Mouse (Mus musculus) ovary, postnatal 14 days (tissue): ENCODE measurements around the gene Gm42791.
A peak's percentile ranks its signal among the peaks of the same experiment; 100 is the strongest.

Source experiments
- DNase-seq: peaks from one replicate; pipeline ENCODE4 v3.0.0; 2022; ENCODE audit warnings: low spot score

Gene Gm42791

DNA sequence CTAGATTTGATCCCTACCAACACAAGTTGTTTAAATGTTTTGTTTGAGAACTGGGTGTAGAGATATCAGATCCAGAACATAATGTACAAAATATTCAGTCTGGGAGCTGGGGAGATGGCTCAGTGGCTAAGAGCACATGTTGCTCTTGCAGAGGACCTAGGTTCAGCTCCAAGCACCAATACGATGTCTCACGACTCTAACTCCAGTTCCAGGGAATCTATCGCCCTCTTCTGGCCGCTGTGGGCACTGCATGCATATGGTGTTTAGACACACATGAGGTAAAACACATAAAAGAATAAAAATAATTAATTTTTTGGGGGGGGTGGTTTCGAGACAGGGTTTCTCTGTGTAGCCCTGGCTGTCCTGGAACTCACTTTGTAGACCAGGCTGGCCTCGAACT lies 42.5 kb downstream of the Gm42791 start:
- no peak for DNase-seq

DNA sequence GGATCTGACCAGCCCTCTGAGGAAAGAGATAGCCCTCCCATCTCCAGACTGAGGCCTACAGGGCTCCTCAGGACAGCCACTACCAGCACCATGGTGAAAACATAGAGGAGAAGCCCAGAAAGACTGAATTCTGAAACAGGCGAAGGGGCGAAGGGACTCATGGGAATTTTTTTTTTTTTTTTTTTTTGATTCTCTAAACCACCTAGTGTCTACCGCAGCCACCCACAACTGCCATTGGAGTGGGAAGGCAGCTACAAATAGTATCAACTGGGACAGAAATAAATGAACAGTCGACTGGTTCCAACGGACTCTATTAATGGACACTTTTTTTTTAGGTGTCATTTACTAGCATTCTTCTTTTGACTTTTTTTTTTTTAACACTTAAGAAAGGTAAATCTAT lies 43.6 kb downstream of the Gm42791 start:
- DNase-seq = no peak

DNA sequence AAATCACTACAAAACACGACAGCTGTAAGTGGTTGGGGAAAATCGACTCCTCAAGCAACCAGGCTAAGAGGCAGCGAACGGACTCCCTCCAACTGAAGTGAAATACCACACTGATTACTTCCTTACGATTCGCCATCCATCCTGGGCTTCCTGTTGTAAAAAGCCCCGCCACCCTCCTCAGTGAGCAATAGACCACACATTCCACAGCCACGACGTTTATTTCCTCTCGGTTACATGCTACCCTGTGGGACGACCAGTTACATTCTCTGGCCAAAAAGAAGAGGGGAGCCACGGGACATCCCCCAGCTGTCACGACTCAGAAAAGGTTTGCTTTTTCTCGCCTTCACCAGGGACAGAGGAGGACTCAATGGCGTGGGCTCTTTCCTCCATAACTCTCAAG lies 44.9 kb downstream of the Gm42791 start:
- DNase-seq = no peak

DNA sequence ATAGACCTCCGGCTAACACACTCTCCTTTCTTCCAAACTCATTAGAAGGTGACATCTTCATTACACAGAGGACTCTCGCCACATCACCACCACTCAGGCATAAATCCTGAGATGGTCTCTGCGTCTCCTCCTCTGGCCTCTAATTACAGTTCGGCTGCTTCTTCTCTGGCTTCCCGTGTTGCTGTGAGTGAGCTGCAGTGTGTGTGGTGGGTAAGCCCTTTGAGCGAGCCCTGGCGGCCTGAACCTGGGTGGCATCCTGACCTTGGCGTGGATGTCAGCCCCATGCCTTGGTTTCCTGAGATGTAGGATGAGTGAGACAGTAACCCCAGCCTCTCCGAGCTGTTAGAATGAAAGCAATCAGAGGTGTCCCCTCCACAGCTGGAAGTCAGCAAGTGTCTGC lies 46.4 kb downstream of the Gm42791 start:
- DNase-seq = no peak

DNA sequence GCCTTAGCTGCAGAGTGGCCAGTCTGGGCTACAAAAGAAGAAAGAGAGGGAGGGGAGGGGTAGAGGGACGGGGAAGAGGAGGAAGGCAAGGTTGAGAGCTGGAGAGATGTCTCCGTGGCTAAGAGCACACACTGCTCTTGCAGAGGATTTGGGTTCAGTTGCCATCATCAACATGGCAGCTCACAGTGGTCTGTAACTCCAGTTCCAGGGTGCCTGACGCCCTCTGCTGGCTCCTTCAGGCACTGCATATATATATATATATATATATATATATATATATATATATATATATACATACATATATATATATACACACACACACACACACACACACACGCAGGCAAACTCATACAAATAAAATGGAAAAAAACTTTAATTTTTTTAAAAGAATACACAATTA lies 47.5 kb downstream of the Gm42791 start:
- DNase-seq = no peak

DNA sequence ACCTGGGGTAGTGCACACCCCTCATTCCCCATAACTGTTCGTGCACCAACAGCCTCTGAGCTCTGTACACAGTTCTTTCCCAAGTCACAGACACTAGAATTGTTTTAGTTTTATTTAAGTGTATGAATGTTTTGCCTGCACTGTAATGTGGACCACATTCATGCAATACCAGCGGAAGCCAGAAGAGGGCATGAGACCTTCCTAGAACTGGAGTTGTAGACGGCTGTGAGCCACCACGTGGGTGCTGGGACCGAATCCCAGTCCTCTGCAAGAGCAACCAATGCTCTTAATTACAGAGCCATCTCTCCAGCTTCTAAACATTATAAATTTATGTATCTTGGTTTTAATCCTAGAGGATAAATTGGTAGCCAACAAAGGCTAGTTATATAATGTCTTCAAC lies 48.2 kb downstream of the Gm42791 start:
- no peak for DNase-seq

DNA sequence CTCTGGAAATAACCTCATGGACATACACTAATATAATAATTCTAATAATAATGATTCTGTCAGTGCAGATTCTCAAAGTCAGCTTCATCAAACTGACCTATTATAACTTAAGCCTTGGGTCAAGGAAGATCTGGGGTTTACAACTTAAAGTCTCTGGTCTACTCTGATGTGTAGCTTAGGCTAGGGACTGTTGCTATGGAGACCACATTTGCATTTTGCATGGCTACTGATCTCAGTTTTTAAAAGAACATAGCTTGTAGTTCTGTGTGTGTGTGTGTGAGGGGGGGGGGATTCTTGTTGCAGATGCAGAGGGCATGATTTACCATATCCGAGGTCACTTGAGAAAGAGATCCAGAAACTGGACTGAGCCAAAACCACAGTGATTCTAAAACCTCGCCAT lies 49.2 kb downstream of the Gm42791 start:
- DNase-seq = no peak

DNA sequence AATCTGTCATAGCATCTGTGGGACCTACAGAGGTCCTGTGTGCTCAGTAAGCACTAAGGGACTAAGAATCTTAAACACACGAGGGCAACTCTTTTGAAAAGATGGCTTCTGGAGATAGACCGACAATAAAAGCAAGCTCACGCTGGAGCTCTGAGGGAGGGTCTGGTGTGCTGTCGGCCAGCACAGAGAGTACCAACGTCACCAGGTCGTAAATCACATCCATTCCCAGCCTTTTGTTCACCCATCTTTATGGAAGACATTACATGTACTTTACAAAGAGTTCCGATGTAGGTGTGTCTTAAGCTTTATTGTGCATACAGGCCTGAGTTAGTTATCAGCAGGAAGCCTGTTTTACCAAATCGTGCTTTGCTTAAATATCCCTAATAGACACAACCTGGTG lies 50.9 kb downstream of the Gm42791 start:
- no peak for DNase-seq

DNA sequence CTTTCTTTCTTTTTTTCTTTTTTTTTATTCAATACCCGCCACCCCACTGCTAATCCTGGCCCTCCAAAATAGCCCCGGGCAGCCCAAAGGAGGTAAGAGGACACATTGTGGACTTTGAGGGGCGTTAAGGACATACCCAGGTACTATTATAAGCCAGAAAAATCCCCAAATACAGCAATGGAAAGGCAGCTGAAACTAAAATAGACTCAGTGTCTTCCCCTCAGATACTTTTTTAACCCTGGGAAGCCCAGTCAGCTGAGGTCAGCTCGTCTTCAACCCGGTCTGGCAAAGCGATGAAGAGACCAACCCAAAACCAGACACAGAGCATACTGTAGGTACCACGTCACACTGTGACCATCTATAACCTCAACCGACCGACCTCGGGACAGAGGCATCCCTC lies 51.5 kb downstream of the Gm42791 start:
- DNase-seq = no peak

DNA sequence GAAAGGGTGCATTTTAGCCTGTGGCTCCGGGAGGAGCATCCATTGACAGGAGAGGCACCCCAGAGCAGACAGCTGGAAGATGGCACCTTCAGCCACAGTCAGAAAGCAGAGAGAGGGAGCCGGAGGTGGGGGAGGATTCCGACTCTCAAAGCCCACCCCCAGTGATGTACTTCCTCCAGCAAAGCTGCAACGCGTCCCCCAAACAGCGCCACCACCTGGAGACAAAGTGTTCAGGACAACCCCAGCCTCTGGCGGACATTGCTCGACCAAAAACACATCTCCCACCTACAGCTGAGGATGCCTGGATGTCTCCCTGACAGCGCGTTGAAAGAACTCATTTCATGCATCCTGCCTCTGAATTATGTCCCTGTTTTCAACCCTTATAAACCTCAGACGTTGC lies 52.0 kb downstream of the Gm42791 start:
- DNase-seq = no peak

DNA sequence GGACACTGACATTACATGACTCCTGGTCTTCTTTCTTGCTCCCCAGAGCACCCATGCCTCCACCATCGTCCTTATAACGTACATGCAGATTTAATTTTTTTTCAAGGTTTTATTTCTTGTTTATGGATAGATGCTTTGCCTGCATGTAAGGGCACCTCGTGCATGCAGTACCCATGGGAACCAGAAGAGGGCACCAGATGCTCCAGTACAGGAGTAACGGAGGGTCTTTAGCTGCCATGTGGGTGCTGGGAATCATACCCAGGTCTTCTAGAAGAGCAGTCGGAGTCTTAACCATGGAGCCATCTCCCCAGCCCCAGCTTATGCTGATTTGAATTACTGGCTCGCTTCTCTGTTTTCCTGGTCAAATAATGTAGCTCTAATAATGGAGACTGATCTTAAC lies 52.6 kb downstream of the Gm42791 start:
- DNase-seq = no peak

DNA sequence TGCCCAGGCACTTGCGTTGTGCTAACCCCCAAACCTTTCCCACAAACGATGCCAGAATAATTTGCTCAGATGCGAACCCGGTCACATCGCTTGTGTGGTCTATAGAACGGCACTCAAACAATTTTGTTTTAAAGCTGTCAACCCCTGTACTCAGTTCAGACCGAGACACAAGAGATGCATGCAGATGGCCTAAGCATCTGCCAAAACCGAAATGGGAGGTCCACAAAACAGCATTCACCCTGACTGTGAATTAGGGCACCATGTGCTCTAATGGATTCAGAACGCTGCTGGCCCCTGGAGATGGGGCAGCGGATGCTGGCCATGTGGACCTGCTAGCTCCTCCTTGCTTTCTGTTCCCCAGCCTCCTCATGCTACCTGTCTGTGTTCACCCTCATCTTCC lies 53.1 kb downstream of the Gm42791 start:
- DNase-seq = no peak

DNA sequence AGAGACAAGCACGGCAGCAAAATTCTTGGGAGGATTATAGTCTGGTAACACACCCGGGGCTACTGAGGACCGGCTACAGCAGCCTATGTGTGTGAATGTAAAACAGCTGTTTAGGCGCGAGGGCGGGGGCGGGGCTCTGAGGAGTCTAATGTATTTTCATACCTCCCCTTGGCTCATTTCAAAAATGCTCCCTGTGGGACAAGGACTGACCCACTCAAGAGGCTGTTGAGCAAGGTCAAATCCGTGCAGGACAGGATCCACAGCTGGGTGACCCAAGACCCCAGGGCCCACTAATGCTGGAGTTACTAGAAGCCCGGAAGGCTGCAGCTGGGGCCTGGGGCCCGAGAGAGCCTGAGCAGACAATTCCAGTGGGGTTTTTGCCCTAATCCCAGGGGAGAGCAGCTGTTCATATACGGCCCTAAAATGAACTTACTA lies 55.0 kb downstream of the Gm42791 start:
- no peak for DNase-seq

DNA sequence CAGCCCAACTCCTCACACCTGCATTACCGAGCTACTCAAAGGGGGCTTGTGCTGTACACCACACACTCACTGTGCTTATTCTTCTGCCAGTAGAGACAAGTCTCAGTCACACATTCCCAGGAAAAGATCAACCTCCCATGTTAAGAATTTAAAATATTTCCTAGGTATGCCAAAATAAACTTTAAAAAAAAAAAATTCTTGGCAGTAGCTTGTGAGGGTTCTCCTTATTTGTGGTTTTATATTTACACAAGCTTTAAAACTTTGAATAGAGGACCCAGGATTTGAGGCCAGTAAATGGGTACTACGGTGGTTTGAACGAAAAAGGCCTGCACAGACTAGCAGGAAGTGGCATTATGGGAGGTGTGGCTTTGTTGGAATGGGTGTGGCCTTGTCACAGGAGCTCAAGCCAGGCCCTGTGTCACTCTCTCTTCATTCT lies 58.4 kb downstream of the Gm42791 start:
- no peak for DNase-seq

DNA sequence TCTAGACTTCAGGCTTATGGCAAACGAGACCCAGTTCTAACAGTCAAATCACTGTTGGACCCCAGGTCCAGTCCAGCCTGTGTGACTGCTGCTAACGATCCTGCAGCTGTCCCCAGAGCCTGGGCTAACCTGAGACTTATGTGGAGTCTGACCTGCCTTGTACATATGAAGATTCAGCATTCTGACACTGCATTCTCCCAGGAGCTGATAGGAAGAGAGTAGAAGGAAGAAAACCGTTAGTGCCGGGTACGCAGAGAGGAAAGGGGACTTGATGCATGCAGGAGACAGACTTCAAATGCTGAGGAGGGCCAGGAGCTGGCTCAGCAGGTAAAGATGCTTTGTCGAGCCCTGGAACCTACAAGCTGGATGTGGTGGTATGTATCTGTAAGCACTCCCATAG lies 59.1 kb downstream of the Gm42791 start:
- no peak for DNase-seq

DNA sequence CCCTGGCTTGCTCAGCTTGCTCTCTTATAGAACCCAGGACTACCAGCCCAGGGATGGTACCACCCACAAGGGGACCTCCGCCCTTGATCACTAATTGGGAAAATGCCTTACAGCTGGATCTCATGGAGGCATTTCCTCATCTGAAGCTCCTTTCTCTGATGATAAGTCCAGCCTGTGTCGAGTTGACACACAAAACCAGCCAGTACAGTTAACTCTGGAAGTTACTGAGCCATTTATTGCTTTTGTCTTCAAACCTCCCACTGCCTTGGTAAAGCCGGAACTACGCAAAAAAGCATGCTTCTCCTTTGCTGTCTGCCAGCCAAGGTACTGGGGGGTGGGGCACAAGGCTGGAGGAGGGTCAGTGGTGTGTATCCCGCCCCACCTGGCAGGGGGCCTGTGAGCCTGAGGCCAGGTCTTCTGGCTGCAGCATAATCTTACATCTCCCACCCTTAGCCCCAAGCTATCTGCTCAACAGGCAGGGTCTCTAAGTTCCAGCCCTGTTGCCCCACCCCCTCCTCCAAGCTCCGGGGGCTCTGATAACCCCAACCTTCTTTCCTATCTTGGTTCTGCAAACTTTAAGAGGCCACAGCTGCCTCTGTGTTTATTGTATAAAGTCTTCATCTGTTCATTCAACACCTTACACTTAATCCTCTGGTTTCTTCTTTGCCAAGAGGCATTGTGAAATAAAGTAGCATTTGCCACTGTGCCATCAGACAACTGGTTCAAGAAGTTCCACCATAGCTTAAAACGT lies 59.7 kb downstream of the Gm42791 start:
- DNase-seq = no peak

DNA sequence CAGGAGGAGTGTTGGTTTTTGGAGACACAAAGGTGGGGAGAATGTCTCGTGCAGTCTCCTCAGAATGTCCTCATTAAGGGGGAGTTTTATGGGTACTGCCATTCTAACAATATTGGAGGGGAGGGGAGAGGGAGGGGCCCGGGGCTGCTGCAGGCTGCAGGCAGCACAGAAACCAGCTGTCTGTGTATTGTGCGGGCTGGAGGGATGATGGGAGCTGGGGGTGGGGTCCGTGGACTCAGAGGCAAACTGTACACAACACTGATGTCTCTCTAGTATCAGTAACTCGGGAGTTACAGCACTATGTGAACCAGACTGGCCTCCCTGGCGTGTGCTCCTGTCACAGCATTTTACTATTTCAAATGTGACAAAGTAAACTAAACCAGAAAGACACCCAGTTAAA lies 60.5 kb downstream of the Gm42791 start:
- DNase-seq = no peak

DNA sequence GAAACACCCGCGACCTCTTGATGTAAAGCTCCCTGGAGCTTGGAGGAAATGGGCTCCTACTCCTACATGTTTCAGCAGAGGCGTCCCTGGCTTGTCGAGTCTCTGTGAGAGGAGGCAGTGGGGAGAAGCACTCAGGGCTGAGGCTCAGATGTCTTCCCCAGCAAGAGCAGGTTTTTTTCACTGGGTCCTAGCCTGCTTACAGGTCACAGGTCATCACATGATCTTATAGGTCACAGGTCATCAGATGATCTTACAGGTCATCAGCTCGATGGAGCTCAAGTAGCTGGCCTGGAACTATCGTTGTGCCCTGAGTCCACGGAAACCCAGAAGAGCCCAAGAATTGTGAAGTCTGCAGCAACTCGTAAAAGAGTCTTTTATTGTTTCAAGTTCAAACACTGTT lies 61.2 kb downstream of the Gm42791 start:
- no peak for DNase-seq

DNA sequence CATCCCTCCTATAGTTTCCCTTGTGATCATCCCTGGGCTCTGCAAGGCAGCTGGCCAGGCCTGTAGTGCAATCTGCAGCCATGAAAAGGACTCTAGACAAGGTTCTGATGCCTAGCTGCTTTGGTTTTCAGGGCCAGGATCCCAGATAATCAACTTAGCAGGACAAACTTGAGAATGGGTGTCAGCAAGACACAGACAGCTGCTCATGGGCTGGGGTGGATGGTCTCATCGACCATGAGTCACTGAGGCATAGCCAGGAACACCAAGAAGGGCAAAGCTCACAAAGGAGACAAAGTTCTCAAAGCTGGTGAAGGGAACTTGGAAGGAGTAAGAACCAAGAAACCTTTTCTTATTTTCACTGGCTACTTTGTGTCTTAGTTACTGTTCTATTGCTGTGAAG lies 63.6 kb downstream of the Gm42791 start:
- DNase-seq = no peak

DNA sequence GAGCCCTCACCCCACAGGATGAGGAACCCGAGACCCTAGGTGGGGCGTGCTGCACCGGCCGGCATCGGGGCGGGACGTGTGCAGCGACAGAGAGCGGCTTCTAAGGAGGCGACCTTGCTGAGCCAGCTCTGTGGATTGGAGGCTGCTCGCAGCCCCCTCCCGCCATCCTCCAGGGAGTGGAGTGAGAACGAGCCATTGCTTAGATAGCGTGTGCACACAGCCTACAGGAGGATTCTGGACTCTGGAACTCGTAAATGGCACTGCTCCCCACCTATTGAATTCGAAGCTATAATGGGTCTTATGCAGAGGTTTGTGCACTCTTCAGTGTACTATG lies 65.9 kb downstream of the Gm42791 start, which contains the start of gene Katnal1:
Gene Katnal1 (minus strand): TSS at position 205 of the 334 bp plus-strand sequence.
- no peak for DNase-seq

DNA sequence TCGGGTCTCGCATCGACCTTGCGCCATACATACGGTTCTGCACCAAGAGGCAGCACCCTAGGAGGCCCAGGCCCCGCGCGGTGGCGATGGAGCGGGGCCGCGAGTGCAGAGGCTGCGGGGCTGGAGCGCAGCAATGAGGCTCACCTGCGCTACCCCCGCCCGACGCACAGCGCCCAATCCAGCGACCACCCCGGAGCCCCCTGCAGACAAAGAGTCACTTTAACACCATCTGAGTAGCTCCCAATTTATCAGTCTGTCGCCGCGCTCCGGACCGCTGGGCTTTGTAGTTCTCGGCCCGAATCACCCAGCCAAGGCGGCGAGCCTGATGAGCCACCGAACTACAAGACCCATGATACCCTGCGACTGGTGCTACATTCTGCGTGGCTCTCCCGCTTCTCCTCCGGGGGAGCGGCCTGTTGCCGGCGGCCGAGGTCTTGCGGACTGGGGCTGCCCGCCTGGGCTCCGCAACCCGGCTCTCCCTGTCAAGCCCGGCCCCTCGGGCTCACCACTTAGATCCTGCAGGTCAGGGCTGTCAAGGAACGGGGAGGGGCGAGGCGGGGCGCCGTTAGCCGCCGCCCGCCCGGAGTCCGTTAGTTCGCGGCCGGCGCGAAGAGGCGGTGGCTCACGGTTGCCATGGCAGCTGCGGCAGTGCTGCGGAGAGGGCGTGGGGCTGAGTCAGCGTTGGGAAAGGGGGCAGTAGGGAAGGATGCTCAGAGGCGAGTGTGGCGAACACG lies 66.4 kb downstream of the Gm42791 start:
- peak; percentile 87 for DNase-seq

DNA sequence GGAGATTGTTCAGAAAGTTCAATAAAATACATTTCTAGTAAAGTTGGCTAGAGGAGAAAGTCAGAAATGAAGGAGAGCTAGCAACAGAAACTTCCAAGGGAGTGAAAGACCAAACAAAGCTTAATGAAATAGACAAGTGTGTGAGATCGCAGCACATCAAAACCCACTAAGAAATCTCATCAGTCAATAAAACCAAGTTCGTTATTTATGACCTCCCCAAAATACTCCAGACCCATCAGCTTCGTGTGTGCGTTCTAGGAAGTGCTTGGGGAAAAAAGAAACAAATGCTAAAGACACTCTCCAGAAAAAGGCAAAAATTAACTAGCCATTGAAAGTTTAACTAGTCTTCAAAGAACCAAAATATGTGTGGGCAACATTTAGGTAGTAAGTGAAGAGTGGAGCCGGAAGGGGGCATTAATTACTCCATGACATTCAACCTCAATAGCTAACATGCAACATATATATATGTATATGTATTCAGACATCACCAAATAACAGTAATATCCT lies 67.2 kb downstream of the Gm42791 start:
- no peak for DNase-seq

DNA sequence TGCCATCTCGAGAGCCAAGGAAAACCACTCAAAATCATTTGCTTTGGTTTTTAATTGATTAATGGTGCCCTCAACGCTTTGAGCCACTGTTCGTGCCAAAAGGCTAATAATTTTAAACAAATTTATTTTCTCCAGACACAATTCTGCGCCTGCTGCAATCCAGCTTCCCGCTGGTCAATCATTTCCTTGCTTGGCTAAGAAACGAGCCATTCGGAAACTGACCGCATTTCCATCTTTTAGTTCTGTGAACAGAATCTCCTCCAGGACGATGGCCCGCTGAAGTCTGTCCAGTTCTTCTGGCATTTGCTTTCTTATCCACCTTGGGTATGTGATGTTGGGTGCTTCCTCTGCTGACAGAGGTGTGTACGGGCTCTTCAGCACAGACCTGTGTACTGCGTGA lies 70.4 kb downstream of the Gm42791 start:
- DNase-seq = no peak

DNA sequence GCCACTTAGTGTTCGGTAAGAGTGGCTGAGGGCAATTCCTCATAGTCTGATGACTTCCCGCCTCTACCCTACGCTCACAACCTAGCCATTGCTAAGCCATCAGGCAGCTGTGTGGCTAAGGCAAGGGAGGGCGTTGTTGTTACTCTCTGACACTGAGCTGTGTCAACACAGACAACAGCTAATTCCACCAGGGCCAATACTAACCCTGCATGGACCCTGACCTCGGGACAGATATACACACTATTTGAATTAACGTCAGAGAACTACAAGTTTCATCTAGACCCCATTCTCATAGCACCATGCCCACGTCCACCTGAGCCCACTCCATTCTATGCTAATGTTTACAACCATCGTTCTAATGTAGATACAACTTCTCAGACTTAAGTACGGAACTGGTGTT lies 70.9 kb downstream of the Gm42791 start:
- no peak for DNase-seq
